Mouse (Mus musculus): Measurements from ENCODE around the gene R3hdm1. TPM values are rescaled to one million over a fixed set of nuclear protein-coding genes. Genes with fewer than 3 reads are reported as not detected.
"Not testable (repeated sequence)": the region's sequence is repeated elsewhere in the genome, so short reads cannot be mapped to it uniquely, and the experiment has no call there.

R3hdm1 gene
- polyA plus RNA-seq, 1 experiment from 2014 or later, result 87.3 TPM

- peak overlapping the region; percentile 64 for H3K9ac ChIP-seq
These were observed 855 bp upstream of the R3hdm1 start for GRCm38 (mm10) chr1:128102251-128102640.

GRCm38 (mm10) chr1:128103520-128104088 lies 503 bp downstream of the R3hdm1 start:
- Histone ChIP-seq H3K9me3 (ENCODE audit: control insufficient read depth, low read length) (no peaks in the 10 kb centered on the region), H3K27me3 (ENCODE audit: control insufficient read depth, insufficient read depth, low read length) (no peaks in the 10 kb centered on the region), H3K27ac (peak overlapping the region; percentile 93), H3K4me1 (replicated peaks; ENCODE audit: control insufficient read depth, insufficient read depth, low read length) (peaks cover 15% of the 10 kb centered on the region), H3K36me3 (replicated peaks; ENCODE audit: control insufficient read depth, insufficient read depth) (no peaks in the 10 kb centered on the region), H3K9ac (peak overlapping the region; percentile 87), H3K4me3 (replicated peaks; ENCODE audit: low read length) (peak overlapping the region; percentile 85), H3K4me2 (replicated peaks) (peak overlapping the region; percentile 66)
- ATAC-seq (ENCODE audit: low FRiP score), result peak; percentile 64
- no peak for DNase-seq (ENCODE audit: low spot score)
- WGBS, result under 1% methylated on average over 37 of the region's 47 CpGs

More at GRCm38 (mm10) chr1:128102251-128102640, 855 bp upstream of the R3hdm1 start:
- Histone ChIP-seq H3K27ac (peak overlapping the region; percentile 93), H3K9me3 (ENCODE audit: control insufficient read depth, low read length) (no peaks in the 10 kb centered on the region), H3K27me3 (ENCODE audit: control insufficient read depth, insufficient read depth, low read length) (no peaks in the 10 kb centered on the region), H3K4me3 (replicated peaks; ENCODE audit: low read length) (peak overlapping the region; percentile 85), H3K36me3 (replicated peaks; ENCODE audit: control insufficient read depth, insufficient read depth) (no peaks in the 10 kb centered on the region), H3K4me2 (replicated peaks) (peak overlapping the region; percentile 53), H3K4me1 (replicated peaks; ENCODE audit: control insufficient read depth, insufficient read depth, low read length) (peaks cover 15% of the 10 kb centered on the region)
- ATAC-seq (ENCODE audit: low FRiP score) (peak; percentile 14), DNase-seq (ENCODE audit: low spot score) (peak; percentile 84)
- WGBS, result under 1% methylated on average over 15 of the region's 15 CpGs

GRCm38 (mm10) chr1:128120913-128121627 lies 18.0 kb downstream of the R3hdm1 start:
- WGBS, result 98% methylated on average over 4 of the region's 4 CpGs
- ATAC-seq (ENCODE audit: low FRiP score) (no peak), DNase-seq (ENCODE audit: low spot score) (no peak)
- no peaks in the 10 kb centered on the region for H3K36me3 ChIP-seq (replicated peaks; ENCODE audit: control insufficient read depth, insufficient read depth)
- no peak overlapping the region for H3K4me2 ChIP-seq (replicated peaks)
- no peak overlapping the region for H3K27ac ChIP-seq
- H3K9ac ChIP-seq, result no peak overlapping the region
- no peaks in the 10 kb centered on the region for H3K9me3 ChIP-seq (ENCODE audit: control insufficient read depth, low read length)
- no peaks in the 10 kb centered on the region for H3K27me3 ChIP-seq (ENCODE audit: control insufficient read depth, insufficient read depth, low read length)
- H3K4me1 ChIP-seq (replicated peaks; ENCODE audit: control insufficient read depth, insufficient read depth, low read length), result no peaks in the 10 kb centered on the region
- H3K4me3 ChIP-seq (replicated peaks; ENCODE audit: low read length), result no peak overlapping the region

- H3K4me3 ChIP-seq (replicated peaks; ENCODE audit: low read length); DNase-seq (ENCODE audit: low spot score); H3K9me3 ChIP-seq (ENCODE audit: control insufficient read depth, low read length); ATAC-seq (ENCODE audit: low FRiP score); H3K4me1 ChIP-seq (replicated peaks; ENCODE audit: control insufficient read depth, insufficient read depth, low read length); H3K27me3 ChIP-seq (ENCODE audit: control insufficient read depth, insufficient read depth, low read length); H3K4me2 ChIP-seq (replicated peaks); H3K27ac ChIP-seq; H3K36me3 ChIP-seq (replicated peaks; ENCODE audit: control insufficient read depth, insufficient read depth); H3K9ac ChIP-seq: not testable (repeated sequence)
These were observed 33.1 kb downstream of the R3hdm1 start for GRCm38 (mm10) chr1:128136222-128136621.

GRCm38 (mm10) chr1:128141039-128141438 lies 37.9 kb downstream of the R3hdm1 start:
- no peaks in the 10 kb centered on the region for H3K4me1 ChIP-seq (replicated peaks; ENCODE audit: control insufficient read depth, insufficient read depth, low read length)
- ATAC-seq (ENCODE audit: low FRiP score), result no peak; the same call in 1 of the 2 replicates
- no peak overlapping the region for H3K4me3 ChIP-seq (replicated peaks; ENCODE audit: low read length)
- peak; percentile 51 for DNase-seq (ENCODE audit: low spot score)
- no peaks in the 10 kb centered on the region for H3K9me3 ChIP-seq (ENCODE audit: control insufficient read depth, low read length)
- H3K9ac ChIP-seq, result no peak overlapping the region
- H3K4me2 ChIP-seq (replicated peaks), result no peak overlapping the region
- no peaks in the 10 kb centered on the region for H3K36me3 ChIP-seq (replicated peaks; ENCODE audit: control insufficient read depth, insufficient read depth)
- H3K27me3 ChIP-seq (ENCODE audit: control insufficient read depth, insufficient read depth, low read length), result no peaks in the 10 kb centered on the region
- H3K27ac ChIP-seq, result no peak overlapping the region

- Histone ChIP-seq H3K4me3 (replicated peaks; ENCODE audit: low read length) (no peak overlapping the region), H3K9me3 (ENCODE audit: control insufficient read depth, low read length) (no peaks in the 10 kb centered on the region), H3K9ac (no peak overlapping the region), H3K27ac (no peak overlapping the region), H3K4me1 (replicated peaks; ENCODE audit: control insufficient read depth, insufficient read depth, low read length) (no peaks in the 10 kb centered on the region), H3K27me3 (ENCODE audit: control insufficient read depth, insufficient read depth, low read length) (no peaks in the 10 kb centered on the region), H3K36me3 (replicated peaks; ENCODE audit: control insufficient read depth, insufficient read depth) (no peaks in the 10 kb centered on the region), H3K4me2 (replicated peaks) (no peak overlapping the region)
- no peak for DNase-seq (ENCODE audit: low spot score)
- ATAC-seq (ENCODE audit: low FRiP score), result no peak
These were observed 38.6 kb downstream of the R3hdm1 start for GRCm38 (mm10) chr1:128141737-128142136.

- Histone ChIP-seq H3K27me3 (ENCODE audit: control insufficient read depth, insufficient read depth, low read length) (no peaks in the 10 kb centered on the region), H3K36me3 (replicated peaks; ENCODE audit: control insufficient read depth, insufficient read depth) (peaks cover 8% of the 10 kb centered on the region; the same call in 1 of the 2 replicates), H3K9me3 (ENCODE audit: control insufficient read depth, low read length) (no peaks in the 10 kb centered on the region), H3K9ac (no peak overlapping the region), H3K4me2 (replicated peaks) (no peak overlapping the region), H3K27ac (no peak overlapping the region), H3K4me1 (replicated peaks; ENCODE audit: control insufficient read depth, insufficient read depth, low read length) (no peaks in the 10 kb centered on the region), H3K4me3 (replicated peaks; ENCODE audit: low read length) (no peak overlapping the region)
- ATAC-seq (ENCODE audit: low FRiP score) (no peak), DNase-seq (ENCODE audit: low spot score) (no peak)
- WGBS, result 100% methylated on average over 1 of the region's 1 CpGs
These were observed 63.9 kb downstream of the R3hdm1 start for GRCm38 (mm10) chr1:128166956-128167355.

- Histone ChIP-seq H3K4me1 (replicated peaks; ENCODE audit: control insufficient read depth, insufficient read depth, low read length) (no peaks in the 10 kb centered on the region), H3K4me3 (replicated peaks; ENCODE audit: low read length) (no peak overlapping the region), H3K27ac (no peak overlapping the region), H3K27me3 (ENCODE audit: control insufficient read depth, insufficient read depth, low read length) (no peaks in the 10 kb centered on the region), H3K9me3 (ENCODE audit: control insufficient read depth, low read length) (no peaks in the 10 kb centered on the region), H3K9ac (no peak overlapping the region), H3K36me3 (replicated peaks; ENCODE audit: control insufficient read depth, insufficient read depth) (peaks cover 8% of the 10 kb centered on the region), H3K4me2 (replicated peaks) (no peak overlapping the region)
- DNase-seq (ENCODE audit: low spot score), result no peak
- ATAC-seq (ENCODE audit: low FRiP score), result no peak
These were observed 67.0 kb downstream of the R3hdm1 start for GRCm38 (mm10) chr1:128170104-128170503.

GRCm38 (mm10) chr1:128191426-128191825 lies 88.3 kb downstream of the R3hdm1 start:
- H3K27me3 ChIP-seq (ENCODE audit: control insufficient read depth, insufficient read depth, low read length), result no peaks in the 10 kb centered on the region
- no peak overlapping the region for H3K4me2 ChIP-seq (replicated peaks)
- H3K4me1 ChIP-seq (replicated peaks; ENCODE audit: control insufficient read depth, insufficient read depth, low read length), result no peaks in the 10 kb centered on the region
- DNase-seq (ENCODE audit: low spot score) (no peak), ATAC-seq (ENCODE audit: low FRiP score) (no peak)
- 83% methylated on average over 2 of the region's 2 CpGs for WGBS
- H3K9ac ChIP-seq, result no peak overlapping the region
- H3K4me3 ChIP-seq (replicated peaks; ENCODE audit: low read length), result no peak overlapping the region
- no peak overlapping the region for H3K27ac ChIP-seq
- no peaks in the 10 kb centered on the region for H3K9me3 ChIP-seq (ENCODE audit: control insufficient read depth, low read length)
- peaks cover 63% of the 10 kb centered on the region for H3K36me3 ChIP-seq (replicated peaks; ENCODE audit: control insufficient read depth, insufficient read depth)
